Mouse (Mus musculus) liver, embryonic 14.5 days (tissue): ENCODE measurements around the gene Rad51b.

Source experiments
- CTCF ChIP-seq: IDR thresholded peaks from 2 replicates; pipeline ENCODE4 v1.5.1; 2016; ENCODE audit warnings: antibody characterized with exemption, low read depth, control low read depth
- EP300 ChIP-seq: IDR thresholded peaks from 2 replicates; pipeline ENCODE4 v1.6.1; 2016; ENCODE audit warnings: antibody characterized with exemption, low read depth

GRCm38 (mm10) chr12:79541581-79541980 lies 244.5 kb downstream of the Rad51b start:
- no peak for TF ChIP-seq EP300
- TF ChIP-seq CTCF: no peak
